Mouse (Mus musculus) Patski (cell line): ENCODE measurements around the gene Ugt3a1. TPM values are rescaled to one million over a fixed set of nuclear protein-coding genes. Genes with fewer than 3 reads are reported as not detected.

ENCODE experiments used
- ATAC-seq: fragments of 100-300 bp; one replicate; pipeline ENCODE4 v1.8.0; 2021
- CTCF ChIA-PET: fragments of 350-600 bp; sonication (Branson Sonifier 250); formaldehyde crosslinking; loops from one replicate; lab custom pipeline; 2022; ENCODE audit warnings: inconsistent platforms; lab: Charles Lee
- POLR2A ChIA-PET: fragments of 350-600 bp; sonication (Branson Sonifier 250); formaldehyde crosslinking; loops from one replicate; lab custom pipeline; 2022; ENCODE audit warnings: antibody characterized with exemption, inconsistent platforms; lab: Charles Lee
- DNase-seq: peaks from one replicate; pipeline ENCODE4 v3.0.0-alpha.2; 2011; ENCODE audit warnings: low read depth, low spot score
- H3K27me3 ChIP-seq: fragments of 371-371 bp; one replicate; pipeline ENCODE4 v1.5.1; 2021
- CTCF ChIP-seq: fragments of 100-300 bp; IDR thresholded peaks from one replicate; pipeline ENCODE4 v1.5.1; 2021
- in situ Hi-C: fragments of 300-500 bp; cut with MboI; formaldehyde crosslinking; loops from 3 replicates; pipeline ENCODE4 v1.11.1; 2018; ENCODE audit warnings: low pct_unique_long_range_greater_than_20kb, mixed read lengths
- polyA plus RNA-seq: library from polyadenylated mRNA; unstranded; gene quantifications from one replicate; pipeline ENCODE4 v1.2.3, GENCODE M21; 2021

Gene Ugt3a1
- polyA plus RNA-seq, 1 experiment from 2014 or later: not detected

- H3K27me3 ChIP-seq: no peaks in the 10 kb centered on the region
- in situ Hi-C loops: loop anchor here (10.0 kb wide), 1 partner anchor 50 kb away; no protein-coding TSS in a partner anchor
- ATAC-seq (no peak), DNase-seq (no peak)
- TF ChIP-seq CTCF: no peak
- ChIA-PET CTCF (no interaction called here), POLR2A (no interaction called here)
These were observed 57.9 kb downstream of the Ugt3a1 start for GRCm38 (mm10) chr15:9334596-9334995.

- H3K27me3 ChIP-seq: no peaks in the 10 kb centered on the region
- ATAC-seq (no peak), DNase-seq (no peak)
- TF ChIP-seq CTCF: no peak
- in situ Hi-C loops: loop anchor here (10.0 kb wide), 1 partner anchor 51 kb away; no protein-coding TSS in a partner anchor
- POLR2A ChIA-PET: no interaction called here
- CTCF ChIA-PET: no interaction called here
These were observed 58.7 kb downstream of the Ugt3a1 start, which contains the start of gene Ugt3a2 for GRCm38 (mm10) chr15:9335341-9335740. Gene Ugt3a2, plus strand, starts transcription at chr15:9335550.

GRCm38 (mm10) chr15:9336616-9337015, 59.9 kb downstream of the Ugt3a1 start:
- in situ Hi-C loops: loop anchor here (10.0 kb wide), 1 partner anchor 52 kb away; no protein-coding TSS in a partner anchor
- DNase-seq: no peak
- TF ChIP-seq CTCF: no peak
- POLR2A ChIA-PET: no interaction called here
- H3K27me3 ChIP-seq: no peaks in the 10 kb centered on the region
- CTCF ChIA-PET: no interaction called here
- ATAC-seq: no peak

- DNase-seq (no peak), ATAC-seq (no peak)
- no peaks in the 10 kb centered on the region for H3K27me3 ChIP-seq
- POLR2A ChIA-PET: no interaction called here
- no peak for TF ChIP-seq CTCF
- in situ Hi-C loops: loop anchor here (10.0 kb wide), 1 partner anchor 52 kb away; no protein-coding TSS in a partner anchor
- CTCF ChIA-PET: no interaction called here
These were observed 60.3 kb downstream of the Ugt3a1 start for GRCm38 (mm10) chr15:9337021-9337420.

GRCm38 (mm10) chr15:9348739-9349138, 72.1 kb downstream of the Ugt3a1 start:
- in situ Hi-C loops: no loop called here
- CTCF ChIA-PET: no interaction called here

GRCm38 (mm10) chr15:9362801-9363200, 86.1 kb downstream of the Ugt3a1 start:
- no peak for DNase-seq
- no peak for ATAC-seq
- in situ Hi-C loops: no loop called here
- CTCF ChIA-PET: interaction anchor here (0.8 kb wide), 1 partner anchor 535 kb away, joined by 3 read pairs; no protein-coding TSS in a partner anchor
- no peaks in the 10 kb centered on the region for H3K27me3 ChIP-seq
- POLR2A ChIA-PET: no interaction called here
- TF ChIP-seq CTCF: peak; percentile 47

More at GRCm38 (mm10) chr15:9348739-9349138, 72.1 kb downstream of the Ugt3a1 start:
- no peak for TF ChIP-seq CTCF
- ATAC-seq (no peak), DNase-seq (no peak)
- H3K27me3 ChIP-seq: peaks cover 6% of the 10 kb centered on the region
- POLR2A ChIA-PET: no interaction called here

Other genes starting within 250 kb of the Ugt3a1 start
- 35.9 TPM for gene Nadk2, start 205.6 kb upstream of the Ugt3a1 start, polyA plus RNA-seq
- gene Lmbrd2, start 136.3 kb upstream of the Ugt3a1 start, polyA plus RNA-seq: 23.2 TPM
- 11.6 TPM for gene Skp2, start 121.5 kb upstream of the Ugt3a1 start, polyA plus RNA-seq
- not detected for gene Ugt3a2, start 58.7 kb downstream of the Ugt3a1 start, polyA plus RNA-seq
- not detected for gene Capsl, start 159.1 kb downstream of the Ugt3a1 start, polyA plus RNA-seq